Mouse (Mus musculus) myocyte (in vitro differentiated cells): ENCODE results near the gene Aven. TPM values are rescaled to one million over a fixed set of nuclear protein-coding genes. Genes with fewer than 3 reads are reported as not detected.

Experiments
- H3K27me3 ChIP-seq: one replicate; pipeline ENCODE4 v1.6.1; 2011; ENCODE audit not compliant: control insufficient read depth, insufficient read depth, insufficient read length
- H3K36me3 ChIP-seq: one replicate; pipeline ENCODE4 v1.6.1; 2011; ENCODE audit not compliant: control insufficient read depth, insufficient read depth
- H3K4me2 ChIP-seq: one replicate; pipeline ENCODE4 v1.6.1; 2011; ENCODE audit warnings: low read depth, control low read depth
- H3K4me3 ChIP-seq: one replicate; pipeline ENCODE4 v1.5.1; 2011; ENCODE audit warnings: mild to moderate bottlenecking, control low read depth, moderate library complexity
- H3K79me2 ChIP-seq: one replicate; pipeline ENCODE4 v1.6.1; 2011; ENCODE audit not compliant: control insufficient read depth, insufficient read depth
- H3ac ChIP-seq: one replicate; pipeline ENCODE4 v1.6.1; 2011; ENCODE audit not compliant: control insufficient read depth, insufficient read length
- CEBPB ChIP-seq: IDR thresholded peaks from 2 replicates; pipeline ENCODE4 v1.6.1; 2011; ENCODE audit warnings: mild to moderate bottlenecking, moderate library complexity; ENCODE audit not compliant: poor library complexity, insufficient read depth, severe bottlenecking
- E2F4 ChIP-seq: IDR thresholded peaks from one replicate; pipeline ENCODE4 v1.6.1; 2011; ENCODE audit warnings: mild to moderate bottlenecking, control low read depth, moderate library complexity; ENCODE audit not compliant: insufficient read depth
- MAX ChIP-seq: IDR thresholded peaks from one replicate; pipeline ENCODE4 v1.6.1; 2011; ENCODE audit warnings: low read depth, mild to moderate bottlenecking, control low read depth
- MYOD1 ChIP-seq, 3 experiments: IDR thresholded peaks; one replicate each; pipeline ENCODE4 v1.6.1; 2011; ENCODE audit warnings: control low read depth in 2 of 3, low read depth in 2 of 3, mild to moderate bottlenecking in 2 of 3, moderate library complexity in 1 of 3; ENCODE audit not compliant: insufficient read length in 2 of 3, control insufficient read depth in 1 of 3
- MYOG ChIP-seq, 3 experiments: IDR thresholded peaks; one replicate each; pipeline ENCODE4 v1.6.1; 2011; ENCODE audit warnings: control low read depth in 2 of 3, low read depth in 2 of 3, mild to moderate bottlenecking in 2 of 3; ENCODE audit not compliant: insufficient read length in 2 of 3, control insufficient read depth in 1 of 3, insufficient read depth in 1 of 3
- POLR2A ChIP-seq: IDR thresholded peaks from one replicate; pipeline ENCODE4 v1.6.1; 2011; ENCODE audit warnings: low read depth, mild to moderate bottlenecking, control low read depth, moderate library complexity; ENCODE audit not compliant: insufficient read length
- POLR2AphosphoS2 ChIP-seq: IDR thresholded peaks from one replicate; pipeline ENCODE4 v1.6.1; 2011; ENCODE audit warnings: low read depth, control low read depth; ENCODE audit not compliant: insufficient read length
- REST ChIP-seq: IDR thresholded peaks from one replicate; pipeline ENCODE4 v1.6.1; 2011; ENCODE audit warnings: mild to moderate bottlenecking, control low read depth, moderate library complexity; ENCODE audit not compliant: insufficient read depth, insufficient read length
- SRF ChIP-seq: IDR thresholded peaks from one replicate; pipeline ENCODE4 v1.6.1; 2011; ENCODE audit warnings: low read depth; ENCODE audit not compliant: control insufficient read depth, insufficient read length
- TCF12 ChIP-seq: IDR thresholded peaks from one replicate; pipeline ENCODE4 v1.6.1; 2011; ENCODE audit warnings: mild to moderate bottlenecking, control low read depth; ENCODE audit not compliant: poor library complexity, insufficient read depth, severe bottlenecking
- TCF3 ChIP-seq: IDR thresholded peaks from one replicate; pipeline ENCODE4 v1.6.1; 2011; ENCODE audit warnings: low read depth, control low read depth; ENCODE audit not compliant: insufficient read length
- USF1 ChIP-seq: IDR thresholded peaks from one replicate; pipeline ENCODE4 v1.6.1; 2011; ENCODE audit warnings: low read depth, mild to moderate bottlenecking, control low read depth, moderate library complexity
- polyA plus RNA-seq: library from polyadenylated mRNA; unstranded; fragments of >200 nt; fragmentation: generic; extraction: Trizol; gene quantifications from one replicate; pipeline ENCODE4 v1.2.1, GENCODE M21; 2012; ENCODE audit warnings: missing spikeins

Aven gene
- polyA plus RNA-seq, 1 experiment, result 11.8 TPM

DNA sequence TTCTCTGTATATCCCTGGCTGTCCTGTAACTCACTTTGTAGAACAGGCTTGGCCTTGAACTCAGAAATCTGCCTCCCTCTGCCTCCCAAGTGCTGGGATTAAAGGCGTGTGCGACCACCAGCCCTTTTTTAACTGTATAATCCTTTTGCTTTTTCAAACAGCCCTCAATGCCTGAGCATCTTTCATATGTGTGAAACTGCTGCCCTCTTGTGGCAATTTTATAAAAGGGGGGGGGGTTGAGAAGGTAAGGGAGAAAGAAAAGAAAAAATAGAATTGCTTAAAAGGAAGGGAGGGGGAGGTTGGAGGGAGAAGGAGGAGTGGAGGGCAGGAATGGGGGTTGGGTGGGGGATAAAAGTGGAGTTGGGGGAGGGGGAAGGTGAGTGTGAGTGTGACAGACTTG lies 11.2 kb upstream of the Aven start:
- Histone ChIP-seq H3K4me3 (no peak overlapping the region), H3ac (no peak overlapping the region), H3K4me2 (no peak overlapping the region), H3K79me2 (no peaks in the 10 kb centered on the region), H3K27me3 (no peaks in the 10 kb centered on the region), H3K36me3 (no peaks in the 10 kb centered on the region)
- TF ChIP-seq MAX, result no peak
- TF ChIP-seq SRF, result no peak
- TF ChIP-seq POLR2AphosphoS2, result no peak
- TF ChIP-seq REST, result no peak
- no peak for TF ChIP-seq USF1

DNA sequence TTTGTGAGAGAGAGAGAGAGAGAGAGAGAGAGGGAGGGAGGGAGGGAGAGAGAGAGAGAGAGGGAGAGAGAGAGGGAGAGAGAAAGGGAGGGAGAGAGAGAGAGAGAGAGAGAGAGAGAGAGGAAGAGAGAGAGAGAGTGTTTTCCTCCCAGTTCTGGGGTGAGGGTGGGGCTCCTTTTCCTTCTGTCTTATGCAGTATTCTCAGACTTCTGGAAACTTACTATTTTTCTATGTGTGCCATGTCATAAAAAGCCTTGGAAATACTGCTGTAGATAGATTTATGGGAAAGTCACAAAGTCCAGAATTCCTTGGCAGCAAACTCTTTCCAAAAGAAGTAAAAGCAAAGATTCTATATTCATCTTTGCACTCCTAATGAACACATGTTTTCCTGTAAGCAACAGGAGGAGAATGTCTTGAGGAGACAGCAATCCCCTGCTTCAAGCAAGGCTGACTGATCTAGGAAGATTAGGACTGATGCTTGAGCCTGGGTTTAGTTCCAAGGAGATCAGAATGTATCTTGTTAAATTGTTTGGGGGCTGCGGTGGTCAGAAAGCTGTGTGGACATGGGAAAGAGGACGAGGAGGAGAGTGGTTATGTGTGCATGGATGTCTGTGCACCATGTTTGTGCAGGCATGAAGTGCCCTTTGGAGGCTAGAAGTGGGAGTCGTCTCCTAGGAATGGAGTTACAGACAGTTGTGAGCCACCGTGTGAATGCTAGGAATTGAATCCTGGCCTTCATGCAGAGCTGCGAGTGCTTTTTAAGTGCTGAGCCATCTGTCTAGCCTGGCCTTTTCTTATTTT lies 10.0 kb upstream of the Aven start:
- Histone ChIP-seq H3K4me3 (no peak overlapping the region), H3ac (no peak overlapping the region), H3K4me2 (no peak overlapping the region), H3K27me3 (no peaks in the 10 kb centered on the region), H3K36me3 (no peaks in the 10 kb centered on the region), H3K79me2 (no peaks in the 10 kb centered on the region)
- TF ChIP-seq USF1 (no peak), MYOG (IDR thresholded peaks at IDR 0.05; ENCODE audit: control insufficient read depth in 1 of 3, insufficient read depth in 1 of 3, insufficient read length in 2 of 3, low read depth in 2 of 3) (no peak), POLR2AphosphoS2 (no peak), E2F4 (no peak), TCF3 (no peak), SRF (no peak), TCF12 (no peak), POLR2A (no peak), MYOD1 (IDR thresholded peaks at IDR 0.05; ENCODE audit: control insufficient read depth in 1 of 3, insufficient read length in 2 of 3, low read depth in 2 of 3) (no peak), CEBPB (no peak), REST (no peak), MAX (no peak)

DNA sequence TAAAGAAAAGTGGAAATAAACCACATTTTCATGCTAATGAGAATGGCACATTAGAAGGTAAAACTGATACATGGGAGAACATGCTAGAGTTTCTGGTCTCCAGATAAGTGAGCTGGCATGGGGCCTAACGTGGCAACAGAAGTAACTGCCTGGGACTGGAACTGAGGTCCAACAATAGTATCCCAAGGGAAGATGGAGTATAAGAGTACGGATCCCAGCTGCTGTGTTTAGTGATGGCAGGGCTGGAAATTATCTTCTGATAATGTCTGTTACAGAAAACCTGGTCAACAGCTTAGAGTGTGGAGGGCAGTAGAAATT lies 9.5 kb upstream of the Aven start:
- H3K79me2 ChIP-seq, result no peaks in the 10 kb centered on the region
- TF ChIP-seq E2F4 (no peak), MYOD1 (IDR thresholded peaks at IDR 0.05; ENCODE audit: control insufficient read depth in 1 of 3, insufficient read length in 2 of 3, low read depth in 2 of 3) (no peak), TCF12 (no peak)

DNA sequence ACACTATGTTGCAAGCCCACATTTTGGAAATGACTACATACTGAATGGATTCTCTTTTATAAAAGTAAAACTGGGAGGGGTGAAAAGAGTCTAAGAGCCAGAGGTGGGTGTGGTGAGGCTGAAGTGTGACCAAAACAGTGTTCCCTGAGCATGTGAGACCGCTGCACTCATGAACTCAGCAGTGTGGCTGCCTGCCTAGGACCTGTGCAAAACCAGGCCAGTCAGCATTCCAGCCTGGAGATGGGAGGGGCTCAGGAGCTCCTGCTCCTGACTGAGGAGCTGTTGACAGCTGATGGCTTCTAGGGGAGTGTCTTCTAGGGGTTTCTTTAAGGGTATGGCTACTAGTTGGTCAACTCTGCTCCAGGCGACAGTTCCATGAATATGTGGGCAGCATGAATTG lies 7.9 kb upstream of the Aven start:
- no peak overlapping the region for H3K4me3 ChIP-seq
- H3K79me2 ChIP-seq, result no peaks in the 10 kb centered on the region
- H3ac ChIP-seq, result no peak overlapping the region
- TF ChIP-seq REST, result no peak
- no peak for TF ChIP-seq TCF12
- no peak for TF ChIP-seq USF1
- no peak for TF ChIP-seq MAX
- no peak for TF ChIP-seq SRF
- TF ChIP-seq POLR2AphosphoS2, result no peak
- H3K36me3 ChIP-seq, result no peaks in the 10 kb centered on the region
- no peak overlapping the region for H3K4me2 ChIP-seq
- H3K27me3 ChIP-seq, result no peaks in the 10 kb centered on the region

More for the DNA sequence above, 9.5 kb upstream of the Aven start:
- Histone ChIP-seq H3K36me3 (no peaks in the 10 kb centered on the region), H3K4me3 (no peak overlapping the region), H3K27me3 (no peaks in the 10 kb centered on the region), H3ac (no peak overlapping the region), H3K4me2 (no peak overlapping the region)

DNA sequence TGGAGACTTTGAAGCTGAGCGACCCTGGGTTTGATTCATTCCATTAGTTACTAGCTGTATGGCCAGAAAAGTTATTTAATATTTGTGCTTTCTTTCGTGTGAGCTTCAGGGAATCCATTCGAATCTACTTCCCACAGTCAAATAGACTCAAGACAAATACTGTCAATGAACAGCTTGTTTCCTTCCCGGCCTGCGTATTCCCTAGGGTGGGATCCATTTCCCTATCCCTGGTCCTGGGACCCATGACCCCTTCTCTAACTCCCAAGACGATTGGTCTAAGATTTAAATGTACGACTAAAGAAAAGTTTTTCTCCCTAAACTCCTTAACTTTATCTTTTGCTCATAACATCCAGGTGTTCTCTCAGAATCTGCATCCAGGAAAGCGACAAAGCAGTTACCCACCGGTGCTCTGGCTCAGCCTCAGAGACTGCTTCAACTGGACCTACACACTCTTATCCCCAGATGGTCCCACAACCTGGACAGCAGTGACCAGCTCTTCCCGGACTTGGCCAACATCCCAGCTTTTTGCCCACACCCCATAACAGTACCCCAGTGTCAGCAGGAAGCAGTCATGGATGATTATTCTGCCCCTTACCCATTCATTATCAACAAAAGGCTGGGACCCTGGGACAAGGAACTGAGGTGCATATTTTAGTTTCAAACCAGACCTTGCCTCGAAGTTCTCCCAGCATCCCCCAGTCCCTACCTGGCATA lies 2.1 kb upstream of the Aven start:
- H3K4me3 ChIP-seq, result no peak overlapping the region
- H3K27me3 ChIP-seq, result no peaks in the 10 kb centered on the region
- H3K4me2 ChIP-seq, result no peak overlapping the region
- H3K36me3 ChIP-seq, result no peaks in the 10 kb centered on the region
- no peak overlapping the region for H3ac ChIP-seq
- TF ChIP-seq USF1 (no peak), MAX (no peak), REST (no peak), TCF3 (no peak), MYOG (IDR thresholded peaks at IDR 0.05; ENCODE audit: control insufficient read depth in 1 of 3, insufficient read depth in 1 of 3, insufficient read length in 2 of 3, low read depth in 2 of 3) (no peak), POLR2AphosphoS2 (no peak), CEBPB (no peak), MYOD1 (IDR thresholded peaks at IDR 0.05; ENCODE audit: control insufficient read depth in 1 of 3, insufficient read length in 2 of 3, low read depth in 2 of 3) (no peak), E2F4 (no peak), SRF (no peak), POLR2A (no peak), TCF12 (no peak)
- H3K79me2 ChIP-seq, result peaks cover 3% of the 10 kb centered on the region
